Mouse (Mus musculus) urinary bladder, postnatal 4 days (tissue): Measurements from ENCODE around the gene Hspa1l.
"Not testable (repeated sequence)": the region's sequence is repeated elsewhere in the genome, so short reads cannot be mapped to it uniquely, and the experiment has no call there.

Experiments used
- DNase-seq, 2 experiments: peaks; one replicate each; pipeline ENCODE4 v3.0.0; 2021 to 2022; ENCODE audit warnings: low spot score in 2 of 2

Hspa1l gene

DNA sequence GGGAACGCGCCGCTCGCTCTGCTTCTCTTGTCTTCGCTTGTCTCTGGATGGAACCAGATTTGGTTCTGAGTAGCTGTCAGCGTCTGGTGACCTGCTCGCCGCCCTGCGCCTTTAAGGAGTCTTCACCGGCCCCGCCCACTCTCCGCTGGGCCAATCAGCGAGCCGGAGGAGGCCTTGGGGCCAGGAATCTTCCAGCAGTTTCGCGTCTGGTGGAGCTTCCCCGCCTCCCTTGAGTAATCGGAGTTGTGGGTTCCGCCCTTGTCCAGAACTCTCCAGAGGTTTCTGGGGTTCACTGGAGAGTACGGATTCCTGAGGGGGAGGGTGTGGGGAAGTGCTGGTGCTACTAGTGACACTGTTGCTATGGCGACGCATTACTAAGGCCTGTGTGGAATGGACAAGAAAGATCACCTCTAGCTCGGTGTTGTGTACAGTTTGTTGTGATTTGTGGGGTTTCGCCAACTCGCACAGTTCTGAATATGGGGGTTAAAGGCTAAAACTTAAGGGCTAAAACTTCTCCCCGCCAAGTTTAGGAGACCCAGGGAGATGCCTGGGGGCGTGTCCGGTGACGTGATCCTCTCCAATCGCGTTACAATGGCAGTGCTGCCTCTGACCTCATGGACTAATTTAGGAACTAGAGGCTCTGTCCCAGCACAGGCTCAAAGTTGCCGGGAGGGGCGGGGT lies at the start of gene Hspa1l, which contains the start of gene Hspa1a:
Gene Hspa1l, plus strand, starts transcription at position 635 of the 681 bp plus-strand sequence.
Gene Hspa1a, minus strand, starts transcription at position 88 of the 681 bp plus-strand sequence.
- DNase-seq = peak; percentile 74 to 81

DNA sequence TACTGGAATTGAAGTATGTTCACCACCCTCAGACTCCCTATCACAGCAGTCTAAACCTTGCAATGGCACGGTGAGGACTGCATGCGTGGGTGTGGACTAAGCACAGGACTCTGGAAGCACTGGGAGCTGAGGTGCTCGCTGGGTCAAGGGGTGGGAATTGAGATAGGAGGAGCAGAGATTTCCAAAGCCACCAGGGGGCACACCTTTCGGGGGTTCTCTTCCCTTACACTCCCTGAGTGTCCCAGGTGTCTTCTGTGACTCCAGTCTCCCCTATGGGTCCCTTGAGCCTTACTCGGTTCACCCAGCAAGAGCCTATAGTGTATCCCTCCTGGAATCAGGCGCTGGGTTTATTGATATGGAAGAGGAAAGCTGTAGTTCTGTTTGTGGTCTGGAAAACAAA lies 49.6 kb upstream of the Hspa1l start:
- DNase-seq = no peak

DNA sequence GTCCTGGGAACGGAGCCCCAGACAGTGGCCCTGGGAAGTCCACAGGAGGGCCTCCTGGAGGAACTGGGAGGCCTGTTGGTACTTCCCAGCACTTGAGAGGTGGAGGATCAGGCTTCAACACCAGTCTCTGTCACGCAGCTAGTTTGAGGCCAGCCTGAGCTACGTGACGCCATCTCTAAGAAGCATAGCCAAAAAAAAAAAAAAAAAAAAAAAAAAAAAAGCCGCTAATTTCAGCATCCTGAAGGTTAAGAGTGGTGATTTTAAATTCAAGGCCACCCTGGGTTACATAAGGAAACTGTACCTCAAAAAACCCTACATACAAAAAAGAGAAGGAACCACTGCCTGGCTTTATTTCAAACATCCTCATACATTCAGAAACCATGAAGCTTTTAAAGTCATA lies 48.2 kb upstream of the Hspa1l start:
- DNase-seq = no peak

DNA sequence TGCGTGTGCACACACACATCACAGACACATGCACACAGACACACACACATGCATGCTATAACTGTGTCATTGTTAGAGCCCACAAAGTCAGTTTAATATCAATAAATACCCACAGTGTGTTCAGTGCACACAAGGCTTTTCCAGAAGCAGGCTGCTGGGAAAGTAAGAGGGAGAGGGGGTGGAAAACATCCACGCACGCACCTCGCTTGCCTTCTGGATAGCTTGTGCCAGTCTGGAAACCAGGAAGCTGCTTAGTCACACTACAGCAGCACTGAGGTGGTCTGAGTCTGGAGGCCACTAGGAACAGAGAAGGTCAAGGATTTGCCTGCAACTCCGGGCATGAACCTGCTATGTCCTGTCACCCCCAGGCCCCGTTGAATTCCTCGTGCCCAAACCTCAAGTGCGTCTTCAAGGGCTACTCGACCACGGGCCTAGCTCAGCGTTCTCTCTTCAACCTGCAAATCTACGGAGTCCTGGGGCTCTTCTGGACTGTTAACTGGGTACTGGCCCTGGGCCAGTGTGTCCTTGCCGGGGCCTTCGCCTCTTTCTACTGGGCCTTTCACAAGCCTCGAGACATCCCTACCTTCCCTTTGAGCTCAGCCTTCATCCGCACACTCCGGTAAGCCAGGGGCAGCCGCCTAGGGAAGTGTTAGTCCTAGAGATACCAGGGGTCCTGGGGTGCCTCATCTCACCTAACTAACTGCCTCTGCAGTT lies 45.0 kb upstream of the Hspa1l start:
- DNase-seq = no peak

DNA sequence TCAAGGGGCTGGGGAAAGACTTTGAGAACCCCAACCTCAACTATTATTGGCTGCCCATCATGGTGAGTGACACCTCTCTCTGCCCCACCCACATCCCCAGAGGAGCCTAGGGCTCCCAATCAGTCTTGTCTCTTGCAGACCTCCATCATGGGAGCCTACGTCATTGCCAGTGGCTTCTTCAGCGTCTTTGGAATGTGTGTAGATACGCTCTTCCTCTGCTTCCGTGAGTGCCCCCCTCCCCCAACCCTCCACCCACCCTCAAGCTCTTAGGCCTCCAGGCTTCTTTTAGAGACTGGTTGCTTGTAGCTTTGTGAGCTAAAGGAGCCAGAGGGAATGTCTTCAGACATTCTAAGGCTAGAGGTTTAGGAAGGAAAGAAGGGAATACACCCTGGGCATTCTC lies 43.7 kb upstream of the Hspa1l start:
- no peak for DNase-seq

DNA sequence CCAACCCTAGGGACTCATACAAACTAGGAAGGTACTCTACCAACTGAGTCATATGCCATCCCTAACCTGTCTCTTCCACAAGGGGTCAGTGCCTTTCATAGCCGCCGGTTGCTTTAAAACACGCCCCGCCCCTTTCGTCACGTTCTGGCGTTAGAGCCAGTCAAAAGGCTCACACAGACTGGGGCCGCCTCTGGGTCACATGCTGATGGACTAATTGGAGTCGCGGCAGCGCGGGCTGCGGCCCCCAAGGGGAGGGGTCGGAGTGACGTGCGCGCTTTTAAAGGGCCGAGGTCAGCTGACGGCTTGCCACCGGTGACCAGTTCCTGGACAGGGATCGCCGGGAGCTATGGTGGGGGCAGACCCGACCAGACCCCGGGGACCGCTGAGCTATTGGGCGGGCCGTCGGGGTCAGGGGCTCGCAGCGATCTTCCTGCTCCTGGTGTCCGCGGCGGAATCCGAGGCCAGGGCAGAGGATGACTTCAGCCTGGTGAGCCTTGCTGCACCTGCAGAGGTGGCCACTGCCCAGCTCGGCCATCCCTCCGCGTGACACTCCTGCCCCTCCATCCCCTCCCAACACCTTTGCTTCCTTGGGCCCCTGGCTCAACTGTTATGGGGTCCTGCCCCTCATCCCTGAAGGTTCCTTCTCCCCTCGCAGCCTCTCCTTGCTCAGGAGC lies 41.3 kb upstream of the Hspa1l start, which contains the start of gene Neu1:
Gene Neu1, plus strand, starts transcription at position 193 of the 674 bp plus-strand sequence.
- peak; percentile 96 to 99 for DNase-seq

DNA sequence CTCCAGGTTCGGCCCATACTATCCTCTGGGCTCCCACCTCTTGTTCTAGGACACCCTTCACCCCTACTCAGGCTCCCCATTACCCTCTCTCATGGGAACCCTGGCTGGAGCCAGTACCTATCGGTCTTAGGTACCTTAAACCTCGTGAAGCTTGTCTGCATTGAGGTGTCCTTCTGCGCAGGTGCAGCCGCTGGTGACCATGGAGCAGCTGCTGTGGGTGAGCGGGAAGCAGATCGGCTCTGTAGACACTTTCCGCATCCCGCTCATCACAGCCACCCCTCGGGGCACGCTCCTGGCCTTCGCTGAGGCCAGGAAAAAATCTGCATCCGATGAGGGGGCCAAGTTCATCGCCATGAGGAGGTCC lies 40.8 kb upstream of the Hspa1l start:
- no peak for DNase-seq

DNA sequence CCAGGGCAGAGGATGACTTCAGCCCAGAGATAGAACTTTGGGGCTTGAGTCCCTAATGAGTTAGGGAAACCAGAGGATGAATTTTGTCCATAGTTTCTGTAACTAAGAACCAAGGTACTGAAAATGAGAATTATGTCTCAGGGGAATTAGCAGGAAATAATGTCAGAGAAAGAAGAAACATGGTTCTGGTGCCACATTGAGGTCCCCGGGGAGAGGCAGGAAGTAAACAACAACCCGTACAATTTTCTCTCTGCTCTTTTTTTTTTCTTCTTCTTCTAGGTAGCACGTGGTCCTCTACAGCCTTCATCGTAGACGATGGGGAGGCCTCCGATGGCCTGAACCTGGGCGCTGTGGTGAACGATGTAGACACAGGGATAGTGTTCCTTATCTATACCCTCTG lies 40.2 kb upstream of the Hspa1l start:
- no peak for DNase-seq

DNA sequence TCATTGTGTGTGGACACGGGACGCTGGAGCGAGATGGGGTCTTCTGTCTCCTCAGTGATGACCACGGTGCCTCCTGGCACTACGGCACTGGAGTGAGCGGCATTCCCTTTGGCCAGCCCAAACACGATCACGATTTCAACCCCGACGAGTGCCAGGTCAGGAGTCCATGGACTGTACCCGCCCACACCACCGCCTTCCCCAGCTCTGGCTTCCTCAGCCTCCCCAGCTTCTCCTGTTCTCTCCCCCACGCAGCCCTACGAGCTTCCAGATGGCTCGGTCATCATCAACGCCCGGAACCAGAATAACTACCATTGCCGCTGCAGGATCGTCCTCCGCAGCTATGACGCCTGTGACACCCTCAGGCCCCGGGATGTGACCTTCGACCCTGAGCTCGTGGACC lies 38.5 kb upstream of the Hspa1l start:
- DNase-seq = no peak

DNA sequence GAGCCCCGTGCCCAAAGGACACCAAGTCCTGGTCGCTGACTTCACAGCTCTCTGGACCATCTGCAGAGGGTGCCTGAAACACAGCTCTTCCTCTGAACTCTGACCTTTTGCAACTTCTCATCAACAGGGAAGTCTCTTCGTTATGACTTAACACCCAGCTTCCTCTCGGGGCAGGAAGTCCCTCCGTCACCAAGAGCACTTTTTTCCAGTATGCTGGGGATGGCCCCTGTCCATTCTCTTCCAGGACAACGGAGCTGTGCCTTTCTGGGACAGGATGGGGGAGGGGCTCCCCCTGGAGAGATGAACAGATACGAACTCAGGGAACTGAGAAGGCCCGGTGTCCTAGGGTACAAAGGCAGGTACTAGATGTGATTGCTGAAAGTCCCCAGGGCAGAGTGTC lies 37.7 kb upstream of the Hspa1l start:
- DNase-seq = no peak

DNA sequence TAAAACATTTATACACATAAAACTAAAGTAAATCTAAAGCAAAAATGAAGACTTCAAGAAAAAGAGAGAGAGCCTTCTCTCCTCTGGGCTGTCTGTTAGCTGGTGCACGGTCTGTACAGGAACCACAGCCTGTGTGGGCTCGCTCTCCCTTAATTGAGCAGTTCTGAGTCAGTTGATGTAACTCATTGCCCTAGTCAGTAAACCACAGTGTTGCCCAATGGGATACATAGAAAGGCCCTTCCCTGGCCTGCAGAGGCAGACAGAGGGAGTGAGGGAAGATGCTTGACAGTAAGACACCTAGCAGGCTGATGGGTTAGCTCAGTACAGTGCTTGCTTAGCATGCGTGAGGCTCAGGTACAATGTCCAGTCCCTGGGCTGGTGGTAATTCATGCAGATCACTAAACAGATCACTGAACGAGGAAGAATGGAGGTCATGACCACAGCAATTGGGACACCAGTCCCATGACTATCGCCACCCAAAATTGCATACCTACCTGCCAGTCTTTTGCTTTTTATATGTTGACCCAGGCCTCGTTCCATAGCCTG lies 34.5 kb upstream of the Hspa1l start:
- no peak for DNase-seq

DNA sequence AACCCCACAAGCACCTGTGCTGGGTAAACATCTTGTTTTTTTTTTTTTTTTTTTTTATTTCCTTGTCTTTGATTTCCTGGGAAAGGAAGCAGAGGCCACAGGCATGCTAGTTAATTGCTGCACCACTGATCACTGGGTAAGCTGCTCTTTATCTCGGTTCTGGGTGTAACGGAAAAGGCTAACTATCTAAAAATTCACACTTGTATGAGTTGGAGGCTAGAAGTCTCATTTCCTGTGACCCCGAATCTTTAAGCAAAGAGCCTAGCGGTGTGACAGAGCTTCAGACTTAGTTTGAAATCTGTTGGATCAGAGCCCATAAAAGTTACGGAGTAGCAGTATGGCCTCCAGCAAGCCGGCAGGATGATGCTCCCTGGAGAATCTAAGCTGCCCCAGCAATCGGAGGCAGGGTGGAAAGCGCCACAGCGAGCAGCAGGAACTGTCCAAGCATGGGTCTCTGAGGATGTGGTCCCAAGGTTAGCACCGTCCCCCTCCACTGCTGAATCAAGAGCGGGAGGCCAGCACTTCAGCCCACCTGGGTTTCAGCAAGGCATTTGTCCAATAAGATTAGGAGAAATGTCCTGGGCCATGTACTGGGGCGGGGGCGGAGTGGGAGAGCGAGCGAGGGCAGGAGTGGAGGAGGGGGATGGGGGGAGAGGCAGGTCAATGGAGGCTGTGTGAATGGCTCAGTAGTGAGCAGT lies 31.0 kb upstream of the Hspa1l start:
- DNase-seq = no peak

DNA sequence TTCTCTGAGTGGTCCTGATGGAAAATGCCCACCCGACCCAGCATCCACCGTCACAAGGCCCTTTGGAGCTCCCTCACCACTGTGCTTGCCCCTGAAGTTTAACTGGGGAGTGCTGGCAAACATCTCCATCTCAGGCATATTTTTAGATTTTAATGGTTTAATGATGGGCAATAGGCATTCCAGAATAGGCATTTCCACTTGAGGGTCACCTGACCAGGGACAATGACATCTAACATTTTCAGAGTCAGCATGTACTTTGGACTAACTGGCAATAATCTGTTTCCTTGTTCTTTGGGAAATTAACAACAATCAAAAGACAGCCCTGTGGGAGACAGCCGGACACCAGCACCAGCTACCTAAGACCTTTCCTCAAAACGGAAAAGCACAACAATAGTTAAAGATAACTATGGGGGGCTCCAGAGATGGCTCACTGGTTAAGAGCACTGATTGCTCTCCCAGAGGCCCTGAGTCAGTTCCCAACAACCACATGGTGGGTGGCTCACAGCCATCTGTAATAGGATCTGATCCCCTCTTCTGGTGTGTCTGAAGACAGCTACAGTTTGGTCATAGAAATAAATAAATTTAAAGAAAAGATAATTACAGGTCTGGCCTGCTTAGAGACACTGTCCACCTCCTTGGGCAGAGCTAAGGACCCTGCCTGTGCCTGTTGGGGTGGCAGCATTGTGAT lies 29.2 kb upstream of the Hspa1l start:
- no peak for DNase-seq

DNA sequence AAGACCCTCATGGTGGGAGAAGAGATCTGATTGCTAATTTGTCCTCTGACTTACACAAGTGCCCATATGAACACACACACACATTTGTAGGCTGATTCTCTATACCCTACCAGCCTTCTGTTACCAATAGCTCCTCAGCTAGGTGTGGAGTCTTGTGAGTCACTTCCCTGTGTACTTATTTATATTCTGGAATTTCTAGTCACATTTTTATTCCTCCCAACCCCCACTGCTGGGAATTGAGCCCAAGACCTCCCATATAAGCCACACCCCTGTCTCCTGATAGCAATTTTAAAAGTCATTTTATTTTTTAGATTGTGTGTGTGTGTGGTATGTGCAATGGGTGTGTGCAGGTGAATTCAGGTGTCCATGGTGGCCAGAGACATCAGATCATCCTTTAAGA lies 28.1 kb upstream of the Hspa1l start:
- DNase-seq = no peak

DNA sequence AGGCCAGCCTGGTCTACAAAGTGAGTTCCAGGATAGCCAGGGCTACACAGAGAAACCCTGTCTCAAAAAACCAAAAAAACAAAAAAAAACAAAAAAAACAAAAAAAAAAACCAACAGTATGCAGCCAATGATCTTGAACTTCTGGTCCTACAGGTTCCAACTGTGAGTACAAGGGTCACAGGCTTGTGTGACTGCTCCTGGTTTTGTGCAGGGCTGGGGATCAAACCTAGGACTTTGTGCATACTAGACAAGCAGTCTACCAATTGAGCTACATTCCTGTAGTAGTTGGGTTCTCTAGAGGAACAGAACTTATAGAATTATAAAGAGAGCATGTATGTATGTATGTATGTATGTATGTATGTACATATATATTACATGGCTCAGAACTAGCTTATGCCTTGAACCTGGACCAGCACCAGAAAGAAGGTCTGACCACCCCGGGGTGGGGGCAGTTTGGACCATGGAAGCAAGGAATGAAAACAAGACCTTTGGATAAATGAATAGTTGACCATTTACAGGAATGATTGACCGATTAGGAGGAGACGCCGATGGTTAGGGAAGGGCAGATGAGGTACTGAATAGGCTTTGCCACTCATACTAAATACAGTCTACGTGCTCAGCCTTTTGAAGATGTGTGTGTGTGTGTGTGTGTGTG lies 25.9 kb upstream of the Hspa1l start:
- no peak for DNase-seq

DNA sequence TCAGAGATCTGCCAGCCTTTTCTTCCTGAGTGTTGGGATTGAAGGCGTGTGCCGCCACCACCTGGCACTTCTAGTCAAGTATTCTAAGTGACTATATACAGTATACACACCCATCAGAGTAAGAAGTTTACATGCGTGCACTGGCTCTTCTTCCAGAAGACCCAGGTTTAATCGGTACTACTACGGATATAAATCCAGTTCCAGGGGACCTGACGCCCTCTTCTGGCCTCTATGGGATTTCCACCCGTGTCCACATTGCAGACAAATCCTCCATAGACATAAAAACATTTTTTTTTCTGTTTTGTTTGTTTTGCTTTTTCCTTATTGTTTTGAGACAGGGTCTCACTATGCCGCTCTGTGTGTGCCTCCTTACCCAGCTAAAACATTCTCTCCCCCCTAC lies 24.9 kb upstream of the Hspa1l start:
- no peak for DNase-seq

DNA sequence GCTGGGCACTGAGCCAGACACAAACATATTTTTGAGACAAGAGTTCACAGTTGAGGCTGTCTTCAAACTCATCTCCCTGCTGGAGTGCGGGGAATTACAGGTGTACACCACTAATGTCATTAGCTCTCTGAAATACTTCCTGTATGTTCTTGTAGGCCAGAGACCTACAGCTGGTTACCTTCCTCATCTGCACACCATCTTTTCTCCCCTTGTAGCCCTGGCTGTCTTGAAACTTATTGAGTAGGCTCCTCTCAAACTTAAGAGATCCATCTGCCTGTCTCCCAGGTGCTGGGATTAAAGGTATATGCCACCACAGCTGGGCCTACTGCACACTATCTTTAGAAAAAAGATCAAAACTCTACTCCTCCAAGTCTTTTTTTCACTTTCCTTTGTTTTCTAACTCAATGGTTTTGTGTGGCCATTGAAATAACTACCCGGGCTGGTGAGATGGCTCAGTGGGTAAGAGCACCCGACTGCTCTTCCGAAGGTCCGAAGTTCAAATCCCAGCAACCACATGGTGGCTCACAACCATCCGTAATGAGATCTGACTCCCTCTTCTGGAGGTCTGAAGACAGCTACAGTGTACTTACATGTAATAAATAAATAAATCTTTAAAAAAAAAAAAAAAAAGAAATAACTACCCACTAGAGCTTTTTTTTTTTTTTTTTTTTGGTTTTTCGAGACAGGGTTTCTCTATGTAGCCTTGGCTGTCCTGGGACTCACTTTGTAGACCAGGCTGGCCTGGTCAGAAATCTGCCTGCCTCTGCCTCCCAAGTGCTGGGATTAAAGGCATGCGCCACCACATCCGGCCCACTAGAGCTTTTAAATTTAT lies 23.6 kb upstream of the Hspa1l start:
- DNase-seq = not testable (repeated sequence)

DNA sequence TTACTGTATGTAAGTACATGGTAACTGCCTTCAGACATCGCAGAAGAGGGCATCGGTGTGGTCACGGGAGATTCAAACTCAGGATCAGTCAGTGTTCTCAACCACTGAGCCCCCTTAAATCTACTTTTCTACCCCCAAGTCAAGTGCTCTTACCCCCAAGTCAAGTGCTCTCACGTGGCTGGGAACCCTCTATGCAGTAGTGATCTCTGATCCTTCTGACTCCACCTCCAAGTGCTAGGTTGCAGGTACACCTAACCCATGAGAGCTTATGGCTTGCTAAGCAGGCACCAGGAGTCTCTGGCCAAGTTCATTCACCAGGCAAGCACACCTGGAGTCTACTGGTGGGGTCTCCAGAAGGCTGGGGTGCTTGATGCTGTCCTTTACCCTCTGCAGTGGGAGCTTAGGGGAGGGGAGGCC lies 22.9 kb upstream of the Hspa1l start:
- no peak for DNase-seq

DNA sequence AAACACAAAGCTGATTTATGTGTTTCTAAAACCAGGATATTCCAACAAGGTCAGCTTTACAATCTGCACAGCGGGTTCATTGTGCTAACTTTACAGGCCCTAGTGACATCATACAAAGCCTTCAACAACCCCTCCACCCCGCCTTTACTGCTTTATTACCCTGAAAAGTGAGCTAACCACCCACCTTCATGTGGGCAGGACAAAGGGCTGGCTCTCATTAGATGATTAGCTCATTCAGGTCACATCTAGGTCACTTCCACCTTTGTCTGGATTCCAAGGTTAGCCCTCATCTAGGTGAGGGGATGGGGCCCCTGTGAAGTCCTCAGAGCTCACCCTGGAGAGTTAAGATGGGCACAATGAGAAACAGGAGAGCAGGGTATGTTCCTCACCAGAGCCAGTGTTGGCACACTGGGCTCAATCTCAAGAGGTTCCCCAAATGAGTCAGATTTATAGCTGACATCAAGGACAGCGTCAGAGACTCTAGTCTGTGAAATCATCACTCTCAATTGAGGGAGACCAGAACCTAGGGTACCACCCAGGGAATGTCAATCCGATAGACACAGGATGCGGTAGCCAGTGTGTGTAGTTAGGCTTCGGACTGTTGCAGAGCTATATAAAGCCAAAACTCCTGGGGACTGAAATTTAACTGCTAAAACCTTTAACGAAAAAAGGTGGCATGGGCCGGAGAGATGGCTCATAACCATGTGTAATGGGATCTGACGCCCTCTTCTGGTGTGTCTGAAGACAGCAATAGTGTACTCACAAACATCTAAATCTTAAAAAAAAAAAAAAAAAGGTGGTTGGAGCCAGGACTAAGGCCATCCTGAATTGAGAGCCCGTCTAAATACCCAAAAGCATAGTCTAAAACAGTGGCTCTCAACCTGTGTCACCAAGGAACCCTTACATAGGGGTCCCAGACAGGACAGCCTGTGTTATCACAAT lies 21.7 kb upstream of the Hspa1l start:
- DNase-seq = no peak
